ENCODE assay signal across 8 mouse cellular contexts in the genomic region with DNA sequence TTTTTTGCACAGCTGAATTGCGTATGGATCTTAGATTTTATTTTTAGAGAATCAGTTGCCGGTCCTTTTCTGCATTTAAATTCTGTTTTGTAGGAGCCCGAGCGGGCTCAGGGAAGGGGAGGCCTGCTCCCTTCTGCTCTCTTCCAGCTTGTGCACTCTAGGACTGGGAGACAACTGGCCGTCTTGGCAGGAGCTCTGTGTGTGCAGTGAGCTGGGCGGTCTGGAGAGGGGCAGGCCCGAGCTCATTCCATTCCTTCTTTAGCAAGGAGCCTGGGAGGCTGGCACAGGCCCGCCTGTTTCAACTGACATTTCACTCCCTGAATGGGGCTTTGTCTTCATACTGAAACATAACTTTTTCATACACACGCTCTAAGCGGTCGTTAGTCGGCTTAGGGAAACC. TPM values are rescaled to one million over a fixed set of nuclear protein-coding genes. Genes with fewer than 3 reads are reported as not detected.
DNase-seq lines count a peak whose midpoint lies in the region; ATAC-seq lines count a peak whose summit lies in the region.

No protein-coding gene starts in this region.

- no peaks in the 10 kb centered on the region for H3K27me3 ChIP-seq in forebrain, embryonic 15.5 days
- no peaks in the 10 kb centered on the region for H3K27me3 ChIP-seq in stomach, embryonic 14.5 days (ENCODE audit: control insufficient read depth, insufficient read depth, low read length)

- WGBS in forebrain, embryonic 15.5 days = 16% methylated on average over 12 of the region's 12 CpGs
- WGBS in stomach, embryonic 14.5 days = 44% methylated on average over 12 of the region's 12 CpGs

- no peak overlapping the region for H3K4me2 ChIP-seq in forebrain, embryonic 15.5 days (replicated peaks)
- H3K4me2 ChIP-seq in stomach, embryonic 14.5 days (replicated peaks; ENCODE audit: low read depth, low read length) = no peak overlapping the region

- no peaks in the 10 kb centered on the region for H3K36me3 ChIP-seq in forebrain, embryonic 15.5 days
- no peaks in the 10 kb centered on the region for H3K36me3 ChIP-seq in stomach, embryonic 14.5 days (ENCODE audit: control insufficient read depth, insufficient read depth, low read length)

- no peak overlapping the region for H3K4me3 ChIP-seq in forebrain, embryonic 15.5 days
- H3K4me3 ChIP-seq in stomach, embryonic 14.5 days (ENCODE audit: low read depth, low read length) = no peak overlapping the region

- peak; percentile 94 for ATAC-seq in forebrain, embryonic 15.5 days (replicated peaks)
- ATAC-seq in stomach, embryonic 14.5 days (ENCODE audit: insufficient number of reproducible peaks, insufficient read depth, low FRiP score, low read depth) = peak; percentile 88

- intact Hi-C loops in heart, postnatal 25 days (cut with DNase I) = no loop called here

- no peaks in the 10 kb centered on the region for H3K9me3 ChIP-seq in forebrain, embryonic 15.5 days
- H3K9me3 ChIP-seq in stomach, embryonic 14.5 days (ENCODE audit: control insufficient read depth, low read depth, low read length) = no peaks in the 10 kb centered on the region

- peak overlapping the region; percentile 54 for H3K27ac ChIP-seq in forebrain, embryonic 15.5 days (replicated peaks)
- peak overlapping the region; percentile 73 for H3K27ac ChIP-seq in stomach, embryonic 14.5 days (ENCODE audit: low read length)

- peaks cover 22% of the 10 kb centered on the region for H3K4me1 ChIP-seq in forebrain, embryonic 15.5 days
- peaks cover 5% of the 10 kb centered on the region; the same call in 1 of the 2 replicates for H3K4me1 ChIP-seq in stomach, embryonic 14.5 days (ENCODE audit: control insufficient read depth, insufficient read depth, low read length)

- DNase-seq in embryo, embryonic 10 days (ENCODE audit: low spot score) = peak; percentile 42
- no peak for DNase-seq in embryo, embryonic 10.5 days (ENCODE audit: low spot score)
- DNase-seq in heart, postnatal 25 days (ENCODE audit: low spot score) = peak; percentile 51
- DNase-seq in kidney, postnatal 4 days = peak; percentile 42 to 69
- DNase-seq in lung, postnatal 14 days = peak; percentile 68
- no peak for DNase-seq in spleen, postnatal 14 days (ENCODE audit: low spot score in 2 of 2)

- no peak overlapping the region for H3K9ac ChIP-seq in forebrain, embryonic 15.5 days (replicated peaks)
- H3K9ac ChIP-seq in stomach, embryonic 14.5 days (replicated peaks; ENCODE audit: low read depth, low read length) = no peak overlapping the region

RNA-seq across cellular contexts. Expression of gene Fat1, which starts 44.8 kb away (rescaled TPM):
- polyA plus RNA-seq in forebrain, embryonic 15.5 days (2015; fragmentation: Nextera tagmentation; extraction: Ambion mirVana) = 7.7 and 8.7 TPM in 2 replicates
- total RNA-seq in heart, postnatal 25 days (2021) = 10 to 100 TPM; 18.8 to 19.0 TPM
- polyA plus RNA-seq in stomach, embryonic 14.5 days (2014; fragmentation: Nextera tagmentation; extraction: Ambion mirVana) = 37.8 and 41.2 TPM in 2 replicates

Comparison
In these comparisons a context has a peak if more than half of its experiments do, and no peak if none do; other contexts are left out.
1. DNase-seq: peak in embryo, embryonic 10 days (single experiment), heart, postnatal 25 days (single experiment), kidney, postnatal 4 days (2 of 2) and lung, postnatal 14 days (single experiment); none in embryo, embryonic 10.5 days (single experiment) and spleen, postnatal 14 days (0 of 2).